Mouse (Mus musculus) kidney, embryonic 15.5 days (tissue): Measurements from ENCODE around the gene Krt39. TPM values are rescaled to one million over a fixed set of nuclear protein-coding genes. Genes with fewer than 3 reads are reported as not detected.

Source experiments
- ATAC-seq: fragments of 200-750 bp; cut with Nextera tagmentation; replicated peaks from 2 replicates; pipeline ENCODE4 v1.8.0; 2017; ENCODE audit warnings: moderate TSS enrichment; ENCODE audit not compliant: low FRiP score
- H3K27ac ChIP-seq: fragments of 300-500 bp; sonication (generic); 2 replicates; pipeline ENCODE4 v1.5.1; 2015; ENCODE audit warnings: mild to moderate bottlenecking, inconsistent platforms
- H3K27me3 ChIP-seq: fragments of 300-500 bp; sonication (generic); 2 replicates; pipeline ENCODE4 v1.6.1; 2015; ENCODE audit warnings: inconsistent platforms
- H3K36me3 ChIP-seq: fragments of 300-500 bp; sonication (generic); 2 replicates; pipeline ENCODE4 v1.6.1; 2015; ENCODE audit warnings: inconsistent platforms
- H3K4me1 ChIP-seq: fragments of 300-500 bp; sonication (generic); 2 replicates; pipeline ENCODE4 v1.6.1; 2015; ENCODE audit warnings: inconsistent platforms
- H3K4me2 ChIP-seq: fragments of 300-500 bp; sonication (generic); 2 replicates; pipeline ENCODE4 v1.6.1; 2015; ENCODE audit warnings: moderate library complexity, mild to moderate bottlenecking, inconsistent platforms
- H3K4me3 ChIP-seq: fragments of 300-500 bp; sonication (generic); replicated peaks from 2 replicates; pipeline ENCODE4 v1.5.1; 2015; ENCODE audit warnings: mild to moderate bottlenecking, inconsistent platforms
- H3K9ac ChIP-seq: fragments of 300-500 bp; sonication (generic); 2 replicates; pipeline ENCODE4 v1.6.1; 2015; ENCODE audit warnings: mild to moderate bottlenecking, inconsistent platforms
- H3K9me3 ChIP-seq: fragments of 300-500 bp; sonication (generic); replicated peaks from 2 replicates; pipeline ENCODE4 v1.6.1; 2016; ENCODE audit warnings: inconsistent platforms
- WGBS: fragments of 180-500 bp; shearing (Covaris S2); methylation state at CpG from one replicate; pipeline ENCODE4 v1.1.7; 2015; ENCODE audit warnings: mixed read lengths; 5-methylcytosine and 5-hydroxymethylcytosine counted together
- polyA plus RNA-seq: library from polyadenylated mRNA; unstranded; fragments of >200 nt; fragmentation: Nextera tagmentation; extraction: Ambion mirVana; gene quantifications from 2 replicates; pipeline ENCODE4 v1.2.1, GENCODE M21; 2015

Gene Krt39
- polyA plus RNA-seq, 1 experiment from 2014 or later: 0.43 TPM

DNA sequence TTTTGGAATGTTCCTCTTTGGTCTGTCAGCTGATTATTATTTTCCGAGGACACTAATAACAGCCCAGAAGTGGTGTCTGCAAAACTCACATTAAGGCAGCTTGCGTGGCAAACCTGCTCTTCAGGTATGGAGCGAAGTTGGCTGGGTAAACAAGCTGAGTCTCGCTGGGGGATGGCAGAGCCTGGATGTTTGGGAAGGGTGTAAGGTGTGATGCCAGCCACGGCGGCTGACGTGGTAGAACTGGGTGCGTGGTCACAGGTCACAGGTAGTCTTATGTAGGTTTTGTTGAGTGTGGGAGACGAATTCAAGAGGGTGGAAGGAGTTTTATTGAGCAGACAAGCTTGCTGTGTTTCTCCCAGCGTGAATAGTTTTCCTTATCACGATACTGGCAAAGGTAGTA lies 52.6 kb downstream of the Krt39 start:
- H3K27me3 ChIP-seq: peaks cover 5% of the 10 kb centered on the region; the same call in 1 of the 2 replicates
- 84% methylated on average over 11 of the region's 11 CpGs for WGBS
- H3K9me3 ChIP-seq: no peaks in the 10 kb centered on the region
- H3K4me1 ChIP-seq: no peaks in the 10 kb centered on the region; the same call in 1 of the 2 replicates
- H3K4me3 ChIP-seq: no peak overlapping the region
- H3K4me2 ChIP-seq: no peak overlapping the region
- no peaks in the 10 kb centered on the region for H3K36me3 ChIP-seq
- no peak overlapping the region for H3K9ac ChIP-seq
- no peak for ATAC-seq
- no peak overlapping the region for H3K27ac ChIP-seq

- H3K4me3 ChIP-seq: no peak overlapping the region
- H3K4me2 ChIP-seq: no peak overlapping the region
- no peaks in the 10 kb centered on the region for H3K36me3 ChIP-seq
- 13% methylated on average over 7 of the region's 7 CpGs for WGBS
- peaks cover 6% of the 10 kb centered on the region; the same call in 1 of the 2 replicates for H3K27me3 ChIP-seq
- H3K4me1 ChIP-seq: no peaks in the 10 kb centered on the region; the same call in 1 of the 2 replicates
- no peak overlapping the region for H3K9ac ChIP-seq
- no peak for ATAC-seq
- no peaks in the 10 kb centered on the region for H3K9me3 ChIP-seq
- H3K27ac ChIP-seq: no peak overlapping the region
Measured at GRCm38 (mm10) chr11:99466316-99466715, 54.8 kb downstream of the Krt39 start.

GRCm38 (mm10) chr11:99464836-99465235 lies 56.3 kb downstream of the Krt39 start:
- no peaks in the 10 kb centered on the region; the same call in 1 of the 2 replicates for H3K4me1 ChIP-seq
- WGBS: 5% methylated on average over 5 of the region's 5 CpGs

More at GRCm38 (mm10) chr11:99464836-99465235, 56.3 kb downstream of the Krt39 start:
- Histone ChIP-seq H3K9me3 (no peaks in the 10 kb centered on the region), H3K36me3 (no peaks in the 10 kb centered on the region), H3K4me3 (no peak overlapping the region), H3K4me2 (no peak overlapping the region), H3K27ac (no peak overlapping the region), H3K9ac (no peak overlapping the region), H3K27me3 (peaks cover 6% of the 10 kb centered on the region; the same call in 1 of the 2 replicates)
- ATAC-seq: no peak

Other genes with a start within 250 kb of the Krt39 start
- not detected in 2 replicates for gene Krt24, start 236.1 kb downstream of the Krt39 start, polyA plus RNA-seq
- not detected in 2 replicates for gene Krt25, start 198.4 kb downstream of the Krt39 start, polyA plus RNA-seq
- gene Krt26, start 183.4 kb downstream of the Krt39 start, polyA plus RNA-seq: 0.09 TPM in 1 of 2 replicates, not detected in the other
- not detected in 2 replicates for gene Krt27, start 170.2 kb downstream of the Krt39 start, polyA plus RNA-seq
- 0.10 and 0.31 TPM in 2 replicates for gene Krt28, start 146.4 kb downstream of the Krt39 start, polyA plus RNA-seq
- 28.7 and 35.2 TPM in 2 replicates for gene Krt10, start 132.0 kb downstream of the Krt39 start, polyA plus RNA-seq
- not detected in 2 replicates for gene Krt12, start 99.1 kb downstream of the Krt39 start, polyA plus RNA-seq
- gene Krt20, start 83.2 kb downstream of the Krt39 start, polyA plus RNA-seq: 1.2 and 1.7 TPM in 2 replicates
- 19.9 and 20.3 TPM in 2 replicates for gene Krt23, start 28.2 kb downstream of the Krt39 start, polyA plus RNA-seq
- gene Krt40, start 21.8 kb upstream of the Krt39 start, polyA plus RNA-seq: not detected in 2 replicates
- not detected in 2 replicates for gene Krtap3-3, start 29.5 kb upstream of the Krt39 start, polyA plus RNA-seq
- gene Krtap3-2, start 35.5 kb upstream of the Krt39 start, polyA plus RNA-seq: not detected in 2 replicates
- not detected in 2 replicates for gene Gm11939, start 38.1 kb upstream of the Krt39 start, polyA plus RNA-seq
- not detected in 2 replicates for gene Krtap3-1, start 45.3 kb upstream of the Krt39 start, polyA plus RNA-seq
- not detected in 2 replicates for gene Krtap1-5, start 59.7 kb upstream of the Krt39 start, polyA plus RNA-seq
- not detected in 2 replicates for gene Krtap1-4, start 62.3 kb upstream of the Krt39 start, polyA plus RNA-seq
- gene Krtap1-3, start 70.0 kb upstream of the Krt39 start, polyA plus RNA-seq: not detected in 2 replicates
- gene Krtap9-3, start 76.8 kb upstream of the Krt39 start, polyA plus RNA-seq: not detected in 2 replicates
- gene Gm11938, start 82.0 kb upstream of the Krt39 start, polyA plus RNA-seq: not detected in 2 replicates
- not detected in 2 replicates for gene Gm11937, start 88.9 kb upstream of the Krt39 start, polyA plus RNA-seq
- not detected in 2 replicates for gene Krtap2-4, start 93.5 kb upstream of the Krt39 start, polyA plus RNA-seq
- gene Gm11562, start 99.1 kb upstream of the Krt39 start, polyA plus RNA-seq: not detected in 2 replicates
- gene Krtap4-1, start 106.9 kb upstream of the Krt39 start, polyA plus RNA-seq: not detected in 2 replicates
- not detected in 2 replicates for gene Krtap4-2, start 113.7 kb upstream of the Krt39 start, polyA plus RNA-seq
- gene Krtap4-7, start 122.8 kb upstream of the Krt39 start, polyA plus RNA-seq: not detected in 2 replicates
- gene Gm11555, start 128.9 kb upstream of the Krt39 start, polyA plus RNA-seq: not detected in 2 replicates
- not detected in 2 replicates for gene Gm11563, start 137.6 kb upstream of the Krt39 start, polyA plus RNA-seq
- not detected in 2 replicates for gene Krtap4-6, start 144.6 kb upstream of the Krt39 start, polyA plus RNA-seq
- gene Gm14190, start 169.4 kb upstream of the Krt39 start, polyA plus RNA-seq: not detected in 2 replicates
- gene Gm14180, start 213.0 kb upstream of the Krt39 start, polyA plus RNA-seq: not detected in 2 replicates